Mouse (Mus musculus): ENCODE results near the gene Rnf169. TPM values are rescaled to one million over a fixed set of nuclear protein-coding genes. Genes with fewer than 3 reads are reported as not detected.

Gene Rnf169
- polyA plus RNA-seq (2015; fragmentation: Nextera tagmentation; extraction: Ambion mirVana) = 2.7 and 2.9 TPM in 2 replicates

DNA sequence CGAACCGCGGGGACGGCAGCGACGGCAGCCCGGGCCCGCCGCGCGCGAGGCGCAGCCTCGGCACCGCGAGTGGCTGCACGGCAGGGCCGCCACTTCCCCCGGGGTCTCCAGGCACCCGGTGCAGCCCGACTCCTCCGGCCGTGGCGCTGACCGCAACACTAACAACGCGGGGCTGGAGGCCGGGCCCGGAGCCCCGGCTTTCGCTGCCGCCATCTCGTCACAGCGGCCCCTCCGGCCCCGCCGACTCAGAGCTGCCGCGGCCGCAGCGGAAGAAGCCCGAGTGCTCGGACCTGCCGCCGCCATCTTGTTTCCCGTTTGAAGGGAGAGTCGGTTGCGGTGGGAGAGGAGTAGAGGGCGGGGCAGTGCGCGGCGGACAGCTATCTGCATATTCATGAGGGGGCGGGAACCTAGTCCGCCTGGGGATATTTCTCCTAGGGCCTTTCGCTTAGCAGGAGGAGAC lies at the start of gene Rnf169:
Gene Rnf169 (minus strand): TSS at position 317 of the 460 bp plus-strand sequence.

DNA sequence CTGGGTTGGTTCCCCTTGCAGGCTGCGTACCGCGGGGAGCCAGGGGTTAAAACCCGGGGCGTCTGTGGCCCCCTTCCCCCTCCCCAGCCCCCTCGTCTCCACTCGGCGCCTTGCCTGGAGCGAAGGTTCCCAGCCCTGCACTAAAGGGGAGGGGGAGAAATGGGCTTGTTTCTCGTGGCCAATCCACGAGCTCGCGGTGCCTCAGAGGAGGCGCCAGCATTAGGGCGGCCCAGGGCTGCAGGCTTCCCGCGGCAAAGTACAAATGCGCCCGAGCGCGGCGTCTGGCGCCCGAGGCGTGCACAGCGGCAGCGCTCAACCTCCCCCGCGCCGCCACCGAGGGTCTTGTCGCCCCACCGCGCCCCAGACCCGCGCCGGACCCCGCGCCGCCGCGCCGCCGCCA lies 25.5 kb upstream of the Rnf169 start, which contains the start of gene Chrdl2:
Gene Chrdl2 (plus strand): TSS at position 383 of the 400 bp plus-strand sequence.

Other genes with a start within 250 kb of the Rnf169 start
- gene Olfr521, start 216.9 kb downstream of the Rnf169 start, polyA plus RNA-seq (2015; fragmentation: Nextera tagmentation; extraction: Ambion mirVana) = not detected in 2 replicates
- 3.0 and 4.3 TPM in 2 replicates for gene Neu3, start 152.0 kb downstream of the Rnf169 start, polyA plus RNA-seq (2015; fragmentation: Nextera tagmentation; extraction: Ambion mirVana)
- 1.8 and 4.6 TPM in 2 replicates for gene Xrra1, start 121.3 kb downstream of the Rnf169 start, polyA plus RNA-seq (2015; fragmentation: Nextera tagmentation; extraction: Ambion mirVana)
- 336 and 378 TPM in 2 replicates for gene Spcs2, start 117.0 kb downstream of the Rnf169 start, polyA plus RNA-seq (2015; fragmentation: Nextera tagmentation; extraction: Ambion mirVana)
- gene Chrdl2, start 25.7 kb upstream of the Rnf169 start, polyA plus RNA-seq (2015; fragmentation: Nextera tagmentation; extraction: Ambion mirVana) = 0.24 TPM in 1 of 2 replicates, not detected in the other
- gene Pold3, start 141.1 kb upstream of the Rnf169 start, polyA plus RNA-seq (2015; fragmentation: Nextera tagmentation; extraction: Ambion mirVana) = 15.6 and 27.5 TPM in 2 replicates
- gene Lipt2, start 178.8 kb upstream of the Rnf169 start, polyA plus RNA-seq (2015; fragmentation: Nextera tagmentation; extraction: Ambion mirVana) = 14.0 and 17.5 TPM in 2 replicates
- 6.1 and 8.0 TPM in 2 replicates for gene Kcne3, start 196.1 kb upstream of the Rnf169 start, polyA plus RNA-seq (2015; fragmentation: Nextera tagmentation; extraction: Ambion mirVana)
- gene Pgm2l1, start 246.9 kb upstream of the Rnf169 start, polyA plus RNA-seq (2015; fragmentation: Nextera tagmentation; extraction: Ambion mirVana) = 2.0 and 5.6 TPM in 2 replicates

Data from adrenal gland, postnatal 0 days (tissue).